Mouse (Mus musculus) C2C12 (cell line): ENCODE measurements around the gene Ddx47. TPM values are rescaled to one million over a fixed set of nuclear protein-coding genes. Genes with fewer than 3 reads are reported as not detected.

ENCODE experiments used
- H3K27me3 ChIP-seq: one replicate; pipeline ENCODE4 v1.6.1; 2011; ENCODE audit not compliant: control insufficient read depth, insufficient read depth, insufficient read length
- H3K36me3 ChIP-seq: one replicate; pipeline ENCODE4 v1.6.1; 2011; ENCODE audit not compliant: control insufficient read depth, insufficient read depth
- H3K4me3 ChIP-seq: one replicate; pipeline ENCODE4 v1.5.1; 2011; ENCODE audit warnings: mild to moderate bottlenecking, control low read depth; ENCODE audit not compliant: poor library complexity, insufficient read depth, severe bottlenecking
- H3K79me2 ChIP-seq: one replicate; pipeline ENCODE4 v1.6.1; 2011; ENCODE audit not compliant: control insufficient read depth, insufficient read depth
- H3K79me3 ChIP-seq: one replicate; pipeline ENCODE4 v1.6.1; 2011; ENCODE audit warnings: low read depth, control low read depth
- H3ac ChIP-seq: one replicate; pipeline ENCODE3; 2011; ENCODE audit warnings: low read depth; ENCODE audit not compliant: control insufficient read depth, insufficient read length
- CEBPB ChIP-seq: IDR thresholded peaks from one replicate; pipeline ENCODE4 v1.6.1; 2011; ENCODE audit warnings: low read depth, mild to moderate bottlenecking, control low read depth, moderate library complexity
- CTCF ChIP-seq: IDR thresholded peaks from one replicate; pipeline ENCODE4 v1.5.1; 2011; ENCODE audit not compliant: control insufficient read depth, insufficient read depth, insufficient read length
- FOSL1 ChIP-seq: IDR thresholded peaks from one replicate; pipeline ENCODE4 v1.8.0; 2011; ENCODE audit warnings: mild to moderate bottlenecking, low read length; ENCODE audit not compliant: poor library complexity, insufficient read depth, severe bottlenecking
- MAX ChIP-seq: IDR thresholded peaks from one replicate; pipeline ENCODE4 v1.6.1; 2011; ENCODE audit warnings: mild to moderate bottlenecking, control low read depth
- MYOD1 ChIP-seq: IDR thresholded peaks from one replicate; pipeline ENCODE4 v1.6.1; 2011; ENCODE audit warnings: low read depth; ENCODE audit not compliant: control insufficient read depth, insufficient read length
- MYOG ChIP-seq: IDR thresholded peaks from one replicate; pipeline ENCODE4 v1.6.1; 2011; ENCODE audit not compliant: control insufficient read depth, insufficient read length; ENCODE audit errors: extremely low read depth
- USF1 ChIP-seq: IDR thresholded peaks from one replicate; pipeline ENCODE4 v1.6.1; 2011; ENCODE audit warnings: low read depth, mild to moderate bottlenecking, control low read depth, moderate library complexity
- long read RNA-seq, 2 experiments: library from polyadenylated mRNA; unstranded; transcript quantifications; one replicate each; pipeline ENCODE4 v2.0.0; 2019 to 2020
- polyA plus RNA-seq: library from polyadenylated mRNA; unstranded; fragments of >200 nt; fragmentation: generic; extraction: Trizol; gene quantifications from one replicate; pipeline ENCODE4 v1.2.1, GENCODE M21; 2012; ENCODE audit warnings: missing spikeins

The Ddx47 gene
- 79.3 TPM for polyA plus RNA-seq
- long read RNA-seq, experiment 1, transcript Ddx47-201 (12 exons, 1,764 nt), result major isoform, 70 of 83 reads
- long read RNA-seq, experiment 1, partial matches to known transcripts, result 6 of 83 reads
- long read RNA-seq, experiment 1, other reads (novel, unspliced or antisense), result 7 of 83 reads
- long read RNA-seq, experiment 2, transcript Ddx47-201 (12 exons, 1,764 nt), result major isoform, 373 of 392 reads
- long read RNA-seq, experiment 2, partial matches to known transcripts, result 4 of 392 reads
- long read RNA-seq, experiment 2, other reads (novel, unspliced or antisense), result 15 of 392 reads

- Histone ChIP-seq H3K36me3 (peaks cover 25% of the 10 kb centered on the region), H3ac (peak within 1 kb of the TSS; percentile 87), H3K79me3 (peaks cover 13% of the 10 kb centered on the region), H3K4me3 (peak within 1 kb of the TSS; percentile 65), H3K27me3 (no peaks in the 10 kb centered on the region), H3K79me2 (peaks cover 15% of the 10 kb centered on the region)
- TF ChIP-seq MAX, result peak; percentile 15
- no peak for TF ChIP-seq FOSL1
- no peak for TF ChIP-seq MYOG
- TF ChIP-seq MYOD1, result no peak
- TF ChIP-seq CEBPB, result no peak
- no peak for TF ChIP-seq USF1
- peak; percentile 71 for TF ChIP-seq CTCF
Observed at GRCm38 (mm10) chr6:135011048-135011733, at the start of gene Ddx47. Ddx47 (plus strand) TSS chr6:135011612.

GRCm38 (mm10) chr6:134961858-134962517 is 49.4 kb upstream of the Ddx47 start:
- TF ChIP-seq MAX (no peak), MYOG (no peak), CTCF (no peak), FOSL1 (no peak), USF1 (no peak), MYOD1 (no peak)
- no peak overlapping the region for H3K4me3 ChIP-seq
- no peaks in the 10 kb centered on the region for H3K27me3 ChIP-seq
- H3K79me3 ChIP-seq, result no peaks in the 10 kb centered on the region
- no peaks in the 10 kb centered on the region for H3K36me3 ChIP-seq
- H3K79me2 ChIP-seq, result no peaks in the 10 kb centered on the region
- no peak overlapping the region for H3ac ChIP-seq

DNA sequence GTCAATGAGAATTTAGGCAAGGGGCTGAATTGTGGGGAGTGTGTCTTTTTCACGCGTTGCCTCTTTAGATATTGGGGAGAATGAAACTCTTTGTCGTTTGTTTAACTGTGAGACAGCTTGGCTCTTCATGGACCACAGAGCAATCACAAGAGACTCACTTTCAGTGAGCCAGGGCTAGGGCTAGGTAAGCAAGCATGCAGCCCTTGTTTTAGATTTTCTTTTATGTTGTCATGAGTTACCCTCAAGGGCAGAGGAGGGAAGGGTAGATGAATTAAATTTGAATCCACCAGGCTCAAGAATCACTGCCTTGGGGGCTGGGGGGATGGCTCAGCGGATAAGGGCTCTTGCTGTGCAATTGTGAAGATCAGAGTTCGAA is 48.9 kb upstream of the Ddx47 start:
- Histone ChIP-seq H3K79me3 (no peaks in the 10 kb centered on the region), H3ac (no peak overlapping the region), H3K4me3 (no peak overlapping the region), H3K79me2 (no peaks in the 10 kb centered on the region), H3K27me3 (no peaks in the 10 kb centered on the region), H3K36me3 (no peaks in the 10 kb centered on the region)
- TF ChIP-seq MAX (no peak), CTCF (no peak), MYOG (no peak), CEBPB (no peak), MYOD1 (no peak), USF1 (no peak), FOSL1 (no peak)

GRCm38 (mm10) chr6:134963910-134964309 is 47.5 kb upstream of the Ddx47 start:
- H3K27me3 ChIP-seq, result no peaks in the 10 kb centered on the region
- no peaks in the 10 kb centered on the region for H3K36me3 ChIP-seq
- H3K79me3 ChIP-seq, result no peaks in the 10 kb centered on the region
- no peaks in the 10 kb centered on the region for H3K79me2 ChIP-seq
- TF ChIP-seq USF1 (no peak), MAX (no peak), FOSL1 (no peak), MYOG (no peak), CTCF (no peak), CEBPB (no peak), MYOD1 (no peak)
- no peak overlapping the region for H3K4me3 ChIP-seq
- H3ac ChIP-seq, result no peak overlapping the region

DNA sequence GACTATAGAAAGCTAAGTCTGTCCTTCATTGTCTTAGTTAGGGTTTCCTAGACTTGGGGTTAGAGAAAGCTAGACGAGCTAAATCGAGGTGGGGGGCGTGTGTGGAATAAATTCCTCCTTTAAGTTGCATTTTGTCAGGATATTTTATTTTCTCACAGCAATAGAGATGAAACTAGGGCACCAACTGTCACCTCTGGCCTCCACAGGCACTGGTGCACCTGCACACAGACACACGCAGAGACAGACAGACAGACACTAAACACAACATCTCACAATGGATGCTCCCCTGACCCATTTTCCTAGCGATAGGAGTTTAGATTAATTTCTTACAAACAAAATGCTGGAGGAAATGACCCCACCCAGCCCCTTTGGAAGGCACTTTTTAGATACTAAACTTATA is 44.7 kb upstream of the Ddx47 start:
- no peaks in the 10 kb centered on the region for H3K79me3 ChIP-seq
- no peaks in the 10 kb centered on the region for H3K27me3 ChIP-seq
- no peaks in the 10 kb centered on the region for H3K36me3 ChIP-seq
- H3K4me3 ChIP-seq, result no peak overlapping the region
- no peaks in the 10 kb centered on the region for H3K79me2 ChIP-seq
- no peak for TF ChIP-seq CEBPB
- no peak for TF ChIP-seq USF1
- TF ChIP-seq MYOG, result no peak
- TF ChIP-seq MAX, result no peak
- no peak for TF ChIP-seq MYOD1
- no peak for TF ChIP-seq FOSL1
- no peak for TF ChIP-seq CTCF
- no peak overlapping the region for H3ac ChIP-seq
